Mouse (Mus musculus) kidney, postnatal 4 days (tissue): ENCODE data around the gene Nudt9.
A peak's percentile ranks its signal among the peaks of the same experiment; 100 is the strongest.
"Not testable (repeated sequence)": the region's sequence is repeated elsewhere in the genome, so short reads cannot be mapped to it uniquely, and the experiment has no call there.

ENCODE experiments used
- DNase-seq, 2 experiments: peaks; one replicate each; pipeline ENCODE4 v3.0.0; 2021; ENCODE audit warnings: mixed read lengths in 2 of 2

The Nudt9 gene

GRCm38 (mm10) chr5:104046256-104047199, at the start of gene Nudt9:
Gene Nudt9 (plus strand): TSS chr5:104046306.
- peak; percentile 98 to 99 for DNase-seq

- no peak for DNase-seq
These were observed 47.4 kb upstream of the Nudt9 start for GRCm38 (mm10) chr5:103998739-103999138.

GRCm38 (mm10) chr5:103999738-104000137, 46.4 kb upstream of the Nudt9 start:
- peak; percentile 90 to 92 for DNase-seq

GRCm38 (mm10) chr5:104002549-104003255, 43.4 kb upstream of the Nudt9 start:
- peak in 1 of 2 experiments; percentile 48 for DNase-seq

- peak in 1 of 2 experiments; percentile 52 for DNase-seq
These were observed 42.7 kb upstream of the Nudt9 start for GRCm38 (mm10) chr5:104003256-104003931.

- no peak for DNase-seq
These were observed 42.2 kb upstream of the Nudt9 start for GRCm38 (mm10) chr5:104003955-104004354.

GRCm38 (mm10) chr5:104006811-104007210, 39.3 kb upstream of the Nudt9 start:
- no peak for DNase-seq

GRCm38 (mm10) chr5:104007801-104008200, 38.3 kb upstream of the Nudt9 start:
- no peak for DNase-seq

GRCm38 (mm10) chr5:104009421-104009820, 36.7 kb upstream of the Nudt9 start:
- DNase-seq: no peak

- no peak for DNase-seq
These were observed 35.8 kb upstream of the Nudt9 start for GRCm38 (mm10) chr5:104010261-104010660.

GRCm38 (mm10) chr5:104011419-104011818, 34.7 kb upstream of the Nudt9 start:
- DNase-seq: no peak

GRCm38 (mm10) chr5:104021597-104022378, 24.3 kb upstream of the Nudt9 start, which contains the start of gene Hsd17b11:
Gene Hsd17b11 (minus strand): TSS chr5:104021919.
- DNase-seq: peak; percentile 89 to 93

- DNase-seq: no peak
These were observed 23.5 kb upstream of the Nudt9 start for GRCm38 (mm10) chr5:104022558-104022957.

- DNase-seq: no peak
These were observed 22.7 kb upstream of the Nudt9 start for GRCm38 (mm10) chr5:104023289-104024020.

- not testable (repeated sequence) for DNase-seq
These were observed 21.9 kb upstream of the Nudt9 start for GRCm38 (mm10) chr5:104024193-104024592.

GRCm38 (mm10) chr5:104024762-104025161, 21.3 kb upstream of the Nudt9 start:
- no peak for DNase-seq

GRCm38 (mm10) chr5:104025245-104025854, 20.8 kb upstream of the Nudt9 start:
- DNase-seq: no peak

GRCm38 (mm10) chr5:104032434-104033097, 13.5 kb upstream of the Nudt9 start:
- DNase-seq: no peak

GRCm38 (mm10) chr5:104035066-104035465, 11.0 kb upstream of the Nudt9 start:
- no peak for DNase-seq

- no peak for DNase-seq
These were observed 10.3 kb upstream of the Nudt9 start for GRCm38 (mm10) chr5:104035824-104036223.
